Mouse (Mus musculus) bone marrow, adult 2 months (tissue): ENCODE data around the gene Nol6.

Experiments used
- CTCF ChIP-seq: fragments of 200-500 bp; IDR thresholded peaks from 2 replicates; pipeline ENCODE4 v1.5.1; 2011; ENCODE audit warnings: low read length, control low read depth; ENCODE audit not compliant: control insufficient read depth, insufficient read depth
- POLR2A ChIP-seq: fragments of 200-500 bp; IDR thresholded peaks from 2 replicates; pipeline ENCODE4 v1.6.1; 2011; ENCODE audit warnings: low read depth, mild to moderate bottlenecking, control low read depth, low read length, borderline replicate concordance; ENCODE audit not compliant: control insufficient read depth

DNA sequence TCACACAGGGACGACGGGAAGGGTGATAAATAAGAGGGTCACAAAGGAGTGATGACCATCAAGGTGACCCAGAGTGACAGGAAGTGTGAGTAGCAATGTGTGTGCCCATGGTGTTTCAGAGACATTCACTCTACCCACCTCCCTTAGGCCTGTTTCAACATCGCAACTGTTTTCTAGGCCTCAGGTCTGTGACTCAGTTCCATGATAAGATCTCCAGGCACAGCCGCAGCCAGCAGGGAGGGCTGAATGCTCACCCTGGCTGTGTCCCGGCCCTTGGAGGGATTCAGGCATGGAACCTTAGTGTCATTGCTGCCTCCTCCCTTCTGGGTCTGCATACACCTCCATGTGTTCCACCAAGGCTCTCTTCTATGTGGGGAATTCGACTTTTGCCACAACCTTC, 45.5 kb downstream of the Nol6 start:
- TF ChIP-seq POLR2A (no peak), CTCF (no peak)
